Mouse (Mus musculus): ENCODE results near the gene Nek8. TPM values are rescaled to one million over a fixed set of nuclear protein-coding genes. Genes with fewer than 3 reads are reported as not detected.

Gene Nek8
- polyA plus RNA-seq (2015; fragmentation: Nextera tagmentation; extraction: Ambion mirVana): 7.0 and 9.7 TPM in 2 replicates

- ATAC-seq (ENCODE audit: low FRiP score): peak; percentile 40; the same call in 1 of the 2 replicates
- H3K36me3 ChIP-seq: peaks cover 21% of the 10 kb centered on the region
- peaks cover 57% of the 10 kb centered on the region for H3K4me1 ChIP-seq
- under 1% methylated on average over 32 of the region's 32 CpGs for WGBS
- H3K27ac ChIP-seq (replicated peaks): peak within 1 kb of the TSS; percentile 90
- no peaks in the 10 kb centered on the region for H3K9me3 ChIP-seq (replicated peaks)
- H3K27me3 ChIP-seq (replicated peaks): no peaks in the 10 kb centered on the region
- H3K4me2 ChIP-seq: peak within 1 kb of the TSS; percentile 79
- H3K9ac ChIP-seq (replicated peaks): peak within 1 kb of the TSS; percentile 53
- H3K4me3 ChIP-seq (replicated peaks): peak within 1 kb of the TSS; percentile 62
Observed at GRCm38 (mm10) chr11:78176402-78176862, at the start of gene Nek8, which contains the start of gene Tlcd1. Gene Nek8 (minus strand): TSS chr11:78176675. Gene Tlcd1 (plus strand): TSS chr11:78176711.

DNA sequence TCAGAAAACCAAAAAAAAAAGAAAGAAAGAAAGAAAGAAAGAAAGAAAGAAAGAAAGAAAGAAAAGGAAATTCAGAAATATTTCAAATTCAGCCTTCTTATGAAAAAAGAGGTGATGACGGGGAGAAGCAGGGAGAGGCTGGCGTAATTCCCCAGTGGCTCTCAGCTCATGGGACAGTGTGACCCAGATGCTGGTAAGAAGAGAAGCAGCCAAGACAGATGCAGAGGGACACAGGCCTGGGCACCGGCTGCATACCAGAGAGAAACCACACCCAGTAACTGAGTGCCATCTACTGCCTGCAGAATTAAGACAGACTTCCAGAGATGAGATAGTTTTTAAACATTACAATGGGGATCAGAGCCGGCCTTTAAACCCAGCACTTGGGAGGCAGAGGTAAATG is 47.1 kb upstream of the Nek8 start:
- Histone ChIP-seq H3K4me3 (replicated peaks) (no peak overlapping the region), H3K9me3 (replicated peaks) (no peaks in the 10 kb centered on the region), H3K9ac (replicated peaks) (no peak overlapping the region), H3K4me1 (no peaks in the 10 kb centered on the region), H3K27me3 (replicated peaks) (no peaks in the 10 kb centered on the region), H3K4me2 (no peak overlapping the region), H3K27ac (replicated peaks) (no peak overlapping the region), H3K36me3 (peaks cover 96% of the 10 kb centered on the region)
- ATAC-seq (ENCODE audit: low FRiP score): no peak
- 87% methylated on average over 4 of the region's 4 CpGs for WGBS

DNA sequence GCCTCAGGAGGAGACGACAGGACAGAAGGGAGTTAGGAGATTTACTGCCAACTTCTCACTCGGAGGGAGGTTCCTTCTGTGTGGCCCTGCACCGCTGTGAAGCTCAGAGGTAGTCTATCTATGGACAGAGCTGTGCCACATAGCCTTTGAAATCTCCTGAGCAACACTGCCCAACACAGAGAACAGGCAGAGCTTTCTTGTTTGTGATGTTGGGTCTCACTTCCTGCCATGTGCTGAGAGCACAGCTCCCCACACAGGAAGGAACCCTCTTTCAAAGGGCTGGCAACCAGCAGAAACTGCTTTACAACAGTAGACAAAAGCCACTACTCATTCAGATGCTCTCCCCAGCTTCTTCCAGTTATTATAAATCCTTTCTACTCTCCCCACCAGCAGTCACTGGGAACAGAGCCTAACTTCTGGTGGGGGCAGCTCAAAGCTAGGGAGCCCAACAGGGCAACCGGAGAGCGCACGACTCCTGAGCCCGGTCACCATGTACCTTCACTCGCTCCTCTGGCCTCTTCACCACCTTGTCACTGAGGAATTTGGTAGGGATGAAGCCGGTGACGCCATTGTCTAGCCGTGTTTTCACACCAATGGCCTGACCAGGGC is 39.3 kb upstream of the Nek8 start:
- no peaks in the 10 kb centered on the region for H3K4me1 ChIP-seq
- H3K27ac ChIP-seq (replicated peaks): peak overlapping the region; percentile 66
- WGBS: 69% methylated on average over 11 of the region's 11 CpGs
- peaks cover 95% of the 10 kb centered on the region for H3K36me3 ChIP-seq
- no peaks in the 10 kb centered on the region for H3K9me3 ChIP-seq (replicated peaks)
- peak; percentile 85 for ATAC-seq (ENCODE audit: low FRiP score)
- H3K4me2 ChIP-seq: no peak overlapping the region
- H3K27me3 ChIP-seq (replicated peaks): no peaks in the 10 kb centered on the region
- no peak overlapping the region for H3K9ac ChIP-seq (replicated peaks)
- no peak overlapping the region for H3K4me3 ChIP-seq (replicated peaks)

- Histone ChIP-seq H3K36me3 (peaks cover 96% of the 10 kb centered on the region), H3K9ac (replicated peaks) (no peak overlapping the region), H3K27ac (replicated peaks) (no peak overlapping the region), H3K4me1 (no peaks in the 10 kb centered on the region), H3K27me3 (replicated peaks) (no peaks in the 10 kb centered on the region), H3K4me2 (no peak overlapping the region), H3K4me3 (replicated peaks) (no peak overlapping the region), H3K9me3 (replicated peaks) (no peaks in the 10 kb centered on the region)
- no peak for ATAC-seq (ENCODE audit: low FRiP score)
- 95% methylated on average over 14 of the region's 14 CpGs for WGBS
Observed at GRCm38 (mm10) chr11:78213086-78213817, 36.8 kb upstream of the Nek8 start.

DNA sequence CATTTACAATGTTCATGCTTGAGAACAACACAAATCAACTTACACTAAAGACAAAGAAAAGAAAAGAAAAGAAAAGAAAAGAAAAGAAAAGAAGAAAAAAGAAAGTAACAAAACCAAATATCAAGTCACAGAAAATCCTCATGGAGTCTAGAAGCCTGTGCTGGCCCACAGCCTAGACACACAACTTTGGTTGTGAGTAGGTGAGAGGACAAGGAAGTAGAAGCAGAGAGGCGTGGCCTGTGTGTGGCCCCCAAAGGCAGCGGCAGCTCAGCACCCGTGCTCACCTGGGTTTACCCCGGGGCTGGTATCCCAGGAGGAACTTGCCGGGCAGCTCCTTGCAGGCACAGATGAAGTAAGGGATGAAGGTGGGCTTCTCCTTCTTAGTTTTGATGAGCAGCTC is 35.0 kb upstream of the Nek8 start:
- WGBS: 95% methylated on average over 5 of the region's 5 CpGs
- ATAC-seq (ENCODE audit: low FRiP score): no peak
- Histone ChIP-seq H3K9ac (replicated peaks) (no peak overlapping the region), H3K36me3 (peaks cover 98% of the 10 kb centered on the region), H3K27ac (replicated peaks) (no peak overlapping the region), H3K4me3 (replicated peaks) (no peak overlapping the region), H3K9me3 (replicated peaks) (no peaks in the 10 kb centered on the region), H3K27me3 (replicated peaks) (no peaks in the 10 kb centered on the region), H3K4me1 (peaks cover 2% of the 10 kb centered on the region; the same call in 1 of the 2 replicates), H3K4me2 (no peak overlapping the region)

- no peaks in the 10 kb centered on the region for H3K9me3 ChIP-seq (replicated peaks)
- no peaks in the 10 kb centered on the region for H3K27me3 ChIP-seq (replicated peaks)
- H3K4me2 ChIP-seq: no peak overlapping the region
- H3K27ac ChIP-seq (replicated peaks): no peak overlapping the region
- H3K4me1 ChIP-seq: peaks cover 11% of the 10 kb centered on the region; the same call in 1 of the 2 replicates
- no peak overlapping the region for H3K4me3 ChIP-seq (replicated peaks)
- ATAC-seq (ENCODE audit: low FRiP score): no peak
- no peak overlapping the region for H3K9ac ChIP-seq (replicated peaks)
- 77% methylated on average over 7 of the region's 7 CpGs for WGBS
- H3K36me3 ChIP-seq: peaks cover 96% of the 10 kb centered on the region
Observed at GRCm38 (mm10) chr11:78210615-78211014, 34.1 kb upstream of the Nek8 start.

- no peak overlapping the region for H3K4me2 ChIP-seq
- H3K36me3 ChIP-seq: peaks cover 90% of the 10 kb centered on the region
- H3K27ac ChIP-seq (replicated peaks): no peak overlapping the region
- no peaks in the 10 kb centered on the region for H3K27me3 ChIP-seq (replicated peaks)
- WGBS: 96% methylated on average over 6 of the region's 6 CpGs
- H3K4me3 ChIP-seq (replicated peaks): no peak overlapping the region
- no peak for ATAC-seq (ENCODE audit: low FRiP score)
- H3K9me3 ChIP-seq (replicated peaks): no peaks in the 10 kb centered on the region
- H3K9ac ChIP-seq (replicated peaks): no peak overlapping the region
- peaks cover 12% of the 10 kb centered on the region; the same call in 1 of the 2 replicates for H3K4me1 ChIP-seq
Observed at GRCm38 (mm10) chr11:78209886-78210285, 33.4 kb upstream of the Nek8 start.

GRCm38 (mm10) chr11:78207190-78207589 is 30.7 kb upstream of the Nek8 start:
- no peak overlapping the region for H3K9ac ChIP-seq (replicated peaks)
- peaks cover 18% of the 10 kb centered on the region; the same call in 1 of the 2 replicates for H3K4me1 ChIP-seq
- H3K36me3 ChIP-seq: peaks cover 69% of the 10 kb centered on the region
- no peak overlapping the region for H3K4me2 ChIP-seq
- H3K9me3 ChIP-seq (replicated peaks): no peaks in the 10 kb centered on the region
- WGBS: 59% methylated on average over 7 of the region's 7 CpGs
- H3K4me3 ChIP-seq (replicated peaks): no peak overlapping the region
- ATAC-seq (ENCODE audit: low FRiP score): no peak
- no peaks in the 10 kb centered on the region for H3K27me3 ChIP-seq (replicated peaks)
- no peak overlapping the region; the same call in 1 of the 2 replicates for H3K27ac ChIP-seq (replicated peaks)

GRCm38 (mm10) chr11:78205361-78206206 is 29.1 kb upstream of the Nek8 start:
- peak overlapping the region; percentile 72 for H3K27ac ChIP-seq (replicated peaks)
- H3K27me3 ChIP-seq (replicated peaks): no peaks in the 10 kb centered on the region
- peak; percentile 53 for ATAC-seq (ENCODE audit: low FRiP score)
- no peaks in the 10 kb centered on the region for H3K9me3 ChIP-seq (replicated peaks)
- 16% methylated on average over 13 of the region's 13 CpGs for WGBS
- H3K4me3 ChIP-seq (replicated peaks): no peak overlapping the region
- H3K4me2 ChIP-seq: no peak overlapping the region
- peaks cover 53% of the 10 kb centered on the region for H3K36me3 ChIP-seq
- H3K4me1 ChIP-seq: peaks cover 18% of the 10 kb centered on the region; the same call in 1 of the 2 replicates
- no peak overlapping the region for H3K9ac ChIP-seq (replicated peaks)

DNA sequence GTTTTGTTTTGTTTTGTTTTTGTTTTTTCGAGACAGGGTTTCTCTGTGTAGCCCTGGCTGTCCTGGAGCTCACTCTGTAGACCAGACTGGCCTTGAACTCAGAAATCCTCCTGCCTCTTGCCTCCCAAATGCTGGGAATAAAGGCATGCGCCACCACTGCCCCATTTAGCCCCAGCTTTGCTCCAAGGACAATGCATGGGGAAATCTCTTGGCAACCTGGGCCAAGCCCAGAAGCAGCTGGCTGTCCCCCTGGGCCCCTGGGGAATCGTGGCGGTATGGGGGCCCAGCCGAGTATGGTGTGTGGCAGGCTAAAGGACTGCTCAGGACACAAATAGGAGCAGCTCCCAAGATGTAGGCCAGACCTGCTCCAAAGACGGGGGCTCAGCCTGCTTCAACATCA is 27.8 kb upstream of the Nek8 start:
- WGBS: 44% methylated on average over 6 of the region's 6 CpGs
- ATAC-seq (ENCODE audit: low FRiP score): no peak
- H3K4me3 ChIP-seq (replicated peaks): no peak overlapping the region
- H3K4me2 ChIP-seq: no peak overlapping the region
- H3K27ac ChIP-seq (replicated peaks): peak overlapping the region; percentile 72; the same call in 1 of the 2 replicates
- peaks cover 40% of the 10 kb centered on the region for H3K36me3 ChIP-seq
- no peaks in the 10 kb centered on the region for H3K9me3 ChIP-seq (replicated peaks)
- H3K9ac ChIP-seq (replicated peaks): no peak overlapping the region
- H3K4me1 ChIP-seq: peaks cover 18% of the 10 kb centered on the region; the same call in 1 of the 2 replicates
- H3K27me3 ChIP-seq (replicated peaks): no peaks in the 10 kb centered on the region

DNA sequence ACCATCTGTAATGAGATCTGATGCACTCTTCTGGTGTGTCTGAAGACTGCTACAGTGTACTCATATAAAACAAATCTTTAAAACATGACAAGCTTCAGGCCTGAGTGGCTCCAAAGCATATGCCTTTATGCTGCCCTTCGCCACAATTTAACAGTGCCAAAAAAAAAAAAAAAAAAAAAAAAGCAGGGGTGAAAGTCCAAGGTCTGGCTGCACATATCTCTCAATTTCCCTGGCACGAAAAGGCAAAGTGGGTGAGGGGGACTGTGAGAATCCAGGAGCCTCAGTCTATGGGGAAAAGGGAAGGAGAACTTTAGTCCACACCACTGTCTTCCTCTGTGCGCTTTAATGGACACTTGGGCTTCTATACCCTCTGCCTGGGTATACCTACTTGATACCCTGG is 25.9 kb upstream of the Nek8 start:
- Histone ChIP-seq H3K4me2 (no peak overlapping the region), H3K9me3 (replicated peaks) (no peaks in the 10 kb centered on the region), H3K27me3 (replicated peaks) (no peaks in the 10 kb centered on the region), H3K27ac (replicated peaks) (no peak overlapping the region), H3K4me3 (replicated peaks) (no peak overlapping the region), H3K9ac (replicated peaks) (no peak overlapping the region), H3K4me1 (peaks cover 18% of the 10 kb centered on the region; the same call in 1 of the 2 replicates), H3K36me3 (peaks cover 21% of the 10 kb centered on the region)
- WGBS: 94% methylated on average over 3 of the region's 3 CpGs
- ATAC-seq (ENCODE audit: low FRiP score): no peak
